Mouse (Mus musculus) liver, adult 2 months (tissue): Measurements from ENCODE around the gene 1700019A02Rik. TPM values are rescaled to one million over a fixed set of nuclear protein-coding genes. Genes with fewer than 3 reads are reported as not detected.

Experiments
- DNase-seq: peaks from one replicate; pipeline ENCODE4 v3.0.0-alpha.2; 2011; ENCODE audit warnings: low read depth, low spot score; ENCODE audit errors: extremely low read depth
- H3K27ac ChIP-seq: fragments of 200-500 bp; replicated peaks from 2 replicates; pipeline ENCODE4 v1.5.1; 2012; ENCODE audit warnings: low read depth, mild to moderate bottlenecking, control low read depth, inconsistent platforms, low read length; ENCODE audit not compliant: insufficient read depth
- H3K27me3 ChIP-seq: fragments of 200-500 bp; 2 replicates; pipeline ENCODE4 v1.6.1; 2012; ENCODE audit warnings: mild to moderate bottlenecking, moderate library complexity, low read length, inconsistent platforms; ENCODE audit not compliant: control insufficient read depth, insufficient read depth
- H3K36me3 ChIP-seq: fragments of 200-500 bp; 2 replicates; pipeline ENCODE4 v1.6.1; 2012; ENCODE audit warnings: low read length, inconsistent platforms; ENCODE audit not compliant: control insufficient read depth, insufficient read depth
- H3K4me1 ChIP-seq: fragments of 200-500 bp; 2 replicates; pipeline ENCODE4 v1.6.1; 2011; ENCODE audit warnings: low read length; ENCODE audit not compliant: control insufficient read depth, insufficient read depth
- H3K4me3 ChIP-seq: fragments of 200-500 bp; 2 replicates; pipeline ENCODE4 v1.5.1; 2011; ENCODE audit warnings: low read depth, mild to moderate bottlenecking, control low read depth, low read length, moderate library complexity; ENCODE audit not compliant: insufficient read depth
- H3K79me2 ChIP-seq: fragments of 200-500 bp; 2 replicates; pipeline ENCODE4 v1.6.1; 2012; ENCODE audit warnings: inconsistent platforms, mild to moderate bottlenecking, low read length, moderate library complexity; ENCODE audit not compliant: control insufficient read depth, insufficient read depth
- H3K9ac ChIP-seq: fragments of 200-500 bp; 2 replicates; pipeline ENCODE4 v1.6.1; 2012; ENCODE audit warnings: low read depth, mild to moderate bottlenecking, control low read depth, inconsistent platforms, low read length
- CTCF ChIP-seq: fragments of 200-500 bp; IDR thresholded peaks from 2 replicates; pipeline ENCODE4 v1.5.1; 2011; ENCODE audit warnings: low read depth, low read length, control low read depth
- POLR2A ChIP-seq: fragments of 200-500 bp; IDR thresholded peaks from 2 replicates; pipeline ENCODE4 v1.6.1; 2011; ENCODE audit warnings: low read length, control low read depth; ENCODE audit not compliant: insufficient read depth; ENCODE audit errors: extremely low read depth
- WGBS: fragments of 180-500 bp; shearing (Covaris S2); methylation state at CpG from one replicate; pipeline ENCODE4 v1.1.7; 2018; 5-methylcytosine and 5-hydroxymethylcytosine counted together
- polyA plus RNA-seq: library from polyadenylated mRNA; depleted of rRNA; stranded (reverse); fragments of >200 nt; gene quantifications from 2 replicates; pipeline ENCODE4 v1.2.3, GENCODE M21; 2012; rRNA removed
- total RNA-seq: library from RNA; depleted of rRNA; stranded (reverse); fragments of >200 nt; gene quantifications from 2 replicates; pipeline ENCODE4 v1.2.3, GENCODE M21; 2014; rRNA removed

1700019A02Rik gene
- total RNA-seq (not detected in 2 replicates), polyA plus RNA-seq (not detected in 2 replicates)

- TF ChIP-seq POLR2A (no peak), CTCF (no peak)
- Histone ChIP-seq H3K27me3 (no peaks in the 10 kb centered on the region), H3K4me1 (no peaks in the 10 kb centered on the region), H3K36me3 (peaks cover 7% of the 10 kb centered on the region; the same call in 1 of the 2 replicates), H3K27ac (no peak within 1 kb of the TSS), H3K79me2 (no peaks in the 10 kb centered on the region), H3K9ac (no peak within 1 kb of the TSS), H3K4me3 (no peak within 1 kb of the TSS)
- no peak for DNase-seq
- WGBS = 97% methylated on average over 8 of the region's 8 CpGs
These were observed at the start of gene 1700019A02Rik for GRCm38 (mm10) chr1:53187536-53187935. Gene 1700019A02Rik (minus strand): TSS chr1:53187636.

GRCm38 (mm10) chr1:53226063-53226462 lies 38.6 kb upstream of the 1700019A02Rik start:
- H3K27me3 ChIP-seq = no peaks in the 10 kb centered on the region
- H3K36me3 ChIP-seq = peaks cover 3% of the 10 kb centered on the region; the same call in 1 of the 2 replicates
- TF ChIP-seq POLR2A = no peak
- no peak for TF ChIP-seq CTCF
- WGBS = 79% methylated on average over 1 of the region's 1 CpGs
- no peak for DNase-seq
- H3K9ac ChIP-seq = no peak overlapping the region
- H3K4me3 ChIP-seq = no peak overlapping the region
- H3K4me1 ChIP-seq = no peaks in the 10 kb centered on the region
- H3K79me2 ChIP-seq = 0 out of 2 replicates have a peak, but pooled peaks cover 2% of the 10 kb centered on the region
- no peak overlapping the region for H3K27ac ChIP-seq

- H3K79me2 ChIP-seq = 0 out of 2 replicates have a peak, but pooled peaks cover 2% of the 10 kb centered on the region
- 78% methylated on average over 3 of the region's 3 CpGs for WGBS
- H3K36me3 ChIP-seq = peaks cover 3% of the 10 kb centered on the region; the same call in 1 of the 2 replicates
- no peaks in the 10 kb centered on the region for H3K4me1 ChIP-seq
- H3K4me3 ChIP-seq = no peak overlapping the region
- no peak overlapping the region for H3K27ac ChIP-seq
- H3K9ac ChIP-seq = no peak overlapping the region
- H3K27me3 ChIP-seq = no peaks in the 10 kb centered on the region
- DNase-seq = peak; percentile 4
- no peak for TF ChIP-seq CTCF
- no peak for TF ChIP-seq POLR2A
These were observed 38.2 kb upstream of the 1700019A02Rik start for GRCm38 (mm10) chr1:53225616-53226015.

GRCm38 (mm10) chr1:53224775-53225174 lies 37.3 kb upstream of the 1700019A02Rik start:
- no peak for TF ChIP-seq POLR2A
- TF ChIP-seq CTCF = no peak
- no peak overlapping the region for H3K4me3 ChIP-seq
- H3K36me3 ChIP-seq = peaks cover 1% of the 10 kb centered on the region; the same call in 1 of the 2 replicates
- no peaks in the 10 kb centered on the region for H3K27me3 ChIP-seq
- no peak for DNase-seq
- H3K9ac ChIP-seq = no peak overlapping the region
- H3K4me1 ChIP-seq = no peaks in the 10 kb centered on the region
- 0 out of 2 replicates have a peak, but pooled peaks cover 2% of the 10 kb centered on the region for H3K79me2 ChIP-seq
- no peak overlapping the region for H3K27ac ChIP-seq
- WGBS = 94% methylated on average over 1 of the region's 1 CpGs

GRCm38 (mm10) chr1:53210136-53210535 lies 22.7 kb upstream of the 1700019A02Rik start:
- Histone ChIP-seq H3K27me3 (no peaks in the 10 kb centered on the region), H3K9ac (no peak overlapping the region), H3K27ac (no peak overlapping the region), H3K4me1 (no peaks in the 10 kb centered on the region), H3K36me3 (peaks cover 15% of the 10 kb centered on the region), H3K79me2 (no peaks in the 10 kb centered on the region), H3K4me3 (no peak overlapping the region)
- TF ChIP-seq CTCF (no peak), POLR2A (no peak)
- DNase-seq = no peak

GRCm38 (mm10) chr1:53203902-53204301 lies 16.5 kb upstream of the 1700019A02Rik start:
- H3K36me3 ChIP-seq = peaks cover 8% of the 10 kb centered on the region
- 97% methylated on average over 2 of the region's 2 CpGs for WGBS

More at GRCm38 (mm10) chr1:53203902-53204301, 16.5 kb upstream of the 1700019A02Rik start:
- H3K4me3 ChIP-seq = no peak overlapping the region
- no peak for TF ChIP-seq CTCF
- TF ChIP-seq POLR2A = no peak
- no peaks in the 10 kb centered on the region for H3K4me1 ChIP-seq
- no peak overlapping the region for H3K27ac ChIP-seq
- no peaks in the 10 kb centered on the region for H3K79me2 ChIP-seq
- H3K27me3 ChIP-seq = no peaks in the 10 kb centered on the region
- no peak overlapping the region for H3K9ac ChIP-seq
- no peak for DNase-seq
